8 mouse cellular contexts compared by ENCODE assay signal in the genomic region with DNA sequence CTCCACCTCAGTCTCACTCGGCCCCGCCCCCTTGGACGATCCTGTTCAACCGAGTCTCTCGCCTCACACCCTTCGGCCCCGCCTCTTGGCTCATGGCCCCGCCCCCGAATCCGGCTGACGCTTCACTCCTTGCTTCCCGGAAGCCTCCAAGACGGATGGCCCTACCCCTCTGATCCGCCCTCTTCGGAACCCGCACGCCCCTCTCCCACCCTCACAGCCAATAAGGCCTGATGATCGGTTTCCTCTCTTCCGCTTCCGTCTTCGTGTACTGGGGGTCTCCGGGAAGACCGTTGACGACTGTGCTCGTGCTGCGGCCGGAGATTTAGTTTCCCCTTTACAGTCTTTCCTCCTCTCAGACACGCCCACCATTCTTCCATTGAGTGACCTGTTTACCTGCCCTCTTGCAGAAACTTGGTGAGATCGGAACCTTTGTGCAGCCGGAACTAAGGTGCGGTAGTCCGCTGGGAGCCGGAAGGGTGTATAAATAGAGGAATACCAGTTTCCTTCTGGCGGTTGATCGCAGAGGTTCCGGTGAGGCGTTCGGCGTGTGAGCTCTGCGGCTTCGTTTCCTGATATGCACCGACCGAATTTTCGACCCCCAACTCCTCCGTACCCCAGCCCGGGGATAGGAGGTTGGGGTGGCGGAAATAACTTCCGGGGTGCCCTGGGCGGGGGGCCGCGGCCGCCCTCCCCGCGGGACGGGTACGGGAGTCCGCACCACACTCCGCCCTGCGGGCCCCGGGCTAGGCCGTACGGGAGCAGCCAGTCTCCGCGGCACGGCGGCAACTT. TPM values are rescaled to one million over a fixed set of nuclear protein-coding genes. Genes with fewer than 3 reads are reported as not detected.
A peak's percentile ranks its signal among the peaks of the same experiment; 100 is the strongest.
DNase-seq lines count a peak whose midpoint lies in the region; ATAC-seq and TF ChIP-seq lines count a peak whose summit lies in the region.

TSS of gene Mplkip (plus strand) at position 282 of the 789 bp plus-strand sequence.
TSS of gene Sugct (minus strand) at position 643 of the 789 bp plus-strand sequence.

- H3K36me3 ChIP-seq in C2C12 (ENCODE audit: control insufficient read depth, insufficient read depth) (peaks cover 12% of the 10 kb centered on the region), myocyte (ENCODE audit: control insufficient read depth, insufficient read depth) (no peaks in the 10 kb centered on the region)
- H3K36me3 ChIP-seq in erythroblast, embryonic 14.5 days (ENCODE audit: control insufficient read depth) = peaks cover 7% of the 10 kb centered on the region
- H3K36me3 ChIP-seq in heart, embryonic 11.5 days (ENCODE audit: control insufficient read depth, insufficient read depth, low read length) = no peaks in the 10 kb centered on the region
- no peaks in the 10 kb centered on the region for H3K36me3 ChIP-seq in kidney, embryonic 16.5 days (ENCODE audit: insufficient read depth, low read length)
- no peaks in the 10 kb centered on the region for H3K36me3 ChIP-seq in liver, adult 2 months (ENCODE audit: control insufficient read depth, insufficient read depth, low read length)
- H3K36me3 ChIP-seq in splenic B cell, adult 2 months (ENCODE audit: control insufficient read depth, insufficient read depth, low read length, poor library complexity, severe bottlenecking) = no peaks in the 10 kb centered on the region

- H3K4me2 ChIP-seq in heart, embryonic 11.5 days = peak within 1 kb of the TSS; percentile 75
- H3K4me2 ChIP-seq in kidney, embryonic 16.5 days (replicated peaks; ENCODE audit: low read depth, low read length) = peak within 1 kb of the TSS; percentile 80
- peak within 1 kb of the TSS; percentile 84 for H3K4me2 ChIP-seq in myocyte (ENCODE audit: low read depth)

- peak; percentile 100 for DNase-seq in brain, embryonic 14.5 days (ENCODE audit: low read depth)
- DNase-seq in liver, adult 2 months (ENCODE audit: extremely low read depth, low read depth, low spot score) = peak; percentile 97
- peak; percentile 100 for DNase-seq in splenic B cell, adult 2 months (ENCODE audit: low read depth, low spot score)

- H3K9ac ChIP-seq in heart, embryonic 11.5 days (ENCODE audit: low read depth, low read length) = peak within 1 kb of the TSS; percentile 96
- peak within 1 kb of the TSS; percentile 92 for H3K9ac ChIP-seq in kidney, embryonic 16.5 days (replicated peaks; ENCODE audit: low read length)
- peak within 1 kb of the TSS; percentile 92 for H3K9ac ChIP-seq in liver, adult 2 months (ENCODE audit: low read depth, low read length)

- peak within 1 kb of the TSS; percentile 89 for H3ac ChIP-seq in C2C12 (ENCODE audit: control insufficient read depth, insufficient read length, low read depth)
- peak within 1 kb of the TSS; percentile 58 for H3ac ChIP-seq in myocyte (ENCODE audit: control insufficient read depth, insufficient read length)

- H3K27ac ChIP-seq in heart, embryonic 11.5 days (ENCODE audit: low read depth, low read length) = peak within 1 kb of the TSS; percentile 96
- peak within 1 kb of the TSS; percentile 98 for H3K27ac ChIP-seq in kidney, embryonic 16.5 days (ENCODE audit: low read length)
- H3K27ac ChIP-seq in liver, adult 2 months (replicated peaks; ENCODE audit: insufficient read depth, low read depth, low read length) = peak within 1 kb of the TSS; percentile 99

- H3K79me2 ChIP-seq in C2C12 (ENCODE audit: control insufficient read depth, insufficient read depth) = peaks cover 50% of the 10 kb centered on the region
- peaks cover 6% of the 10 kb centered on the region; the same call in 1 of the 2 replicates for H3K79me2 ChIP-seq in liver, adult 2 months (ENCODE audit: control insufficient read depth, insufficient read depth, low read length)
- H3K79me2 ChIP-seq in myocyte (ENCODE audit: control insufficient read depth, insufficient read depth) = peaks cover 44% of the 10 kb centered on the region

- peaks cover 39% of the 10 kb centered on the region for H3K79me3 ChIP-seq in C2C12 (ENCODE audit: low read depth)

- ATAC-seq in heart, embryonic 11.5 days (replicated peaks; ENCODE audit: insufficient number of reproducible peaks, low FRiP score, low TSS enrichment) = peak; percentile 99
- ATAC-seq in kidney, embryonic 16.5 days (ENCODE audit: low FRiP score, low TSS enrichment) = peak; percentile 99

- whole genome bisulfite sequencing in heart, embryonic 11.5 days (ENCODE audit: insufficient replicate concordance) = under 1% methylated on average over 65 of the region's 66 CpGs
- under 1% methylated on average over 65 of the region's 66 CpGs for WGBS in kidney, embryonic 16.5 days
- 1% methylated on average over 66 of the region's 66 CpGs for WGBS in liver, adult 2 months

- H3K4me1 ChIP-seq in erythroblast, embryonic 14.5 days (ENCODE audit: control insufficient read depth) = peaks cover 24% of the 10 kb centered on the region
- no peaks in the 10 kb centered on the region for H3K4me1 ChIP-seq in heart, embryonic 11.5 days (ENCODE audit: control insufficient read depth, insufficient read depth, low read length)
- peaks cover 15% of the 10 kb centered on the region; the same call in 1 of the 2 replicates for H3K4me1 ChIP-seq in kidney, embryonic 16.5 days (ENCODE audit: insufficient read depth, low read length)
- peaks cover 12% of the 10 kb centered on the region for H3K4me1 ChIP-seq in liver, adult 2 months (ENCODE audit: control insufficient read depth, insufficient read depth, low read length)

- TF ChIP-seq POLR2A in brain, embryonic 14.5 days (IDR thresholded peaks at IDR 0.05; ENCODE audit: borderline replicate concordance, extremely low read depth, insufficient read depth, insufficient read length, poor library complexity, severe bottlenecking) = peak; percentile 65; the same call in 1 of the 2 replicates
- TF ChIP-seq POLR2A in liver, adult 2 months (IDR thresholded peaks at IDR 0.05; ENCODE audit: extremely low read depth, insufficient read depth, low read length) = peak; percentile 82
- peak; percentile 61 for TF ChIP-seq POLR2A in myocyte (IDR thresholded peaks at IDR 0.05; ENCODE audit: insufficient read length, low read depth)

- H3K27me3 ChIP-seq in C2C12 (ENCODE audit: control insufficient read depth, insufficient read depth, insufficient read length) (no peaks in the 10 kb centered on the region), myocyte (ENCODE audit: control insufficient read depth, insufficient read depth, insufficient read length) (no peaks in the 10 kb centered on the region)
- no peaks in the 10 kb centered on the region for H3K27me3 ChIP-seq in erythroblast, embryonic 14.5 days (ENCODE audit: control insufficient read depth)
- H3K27me3 ChIP-seq in heart, embryonic 11.5 days (ENCODE audit: control insufficient read depth, insufficient read depth, low read length) = no peaks in the 10 kb centered on the region
- no peaks in the 10 kb centered on the region for H3K27me3 ChIP-seq in kidney, embryonic 16.5 days (ENCODE audit: insufficient read depth, low read length)
- H3K27me3 ChIP-seq in liver, adult 2 months (ENCODE audit: control insufficient read depth, insufficient read depth, low read length) = no peaks in the 10 kb centered on the region
- no peaks in the 10 kb centered on the region for H3K27me3 ChIP-seq in splenic B cell, adult 2 months (ENCODE audit: control insufficient read depth, insufficient read depth, low read length, poor library complexity, severe bottlenecking)

- TF ChIP-seq CTCF in C2C12 (IDR thresholded peaks at IDR 0.05; ENCODE audit: control insufficient read depth, insufficient read depth, insufficient read length) = no peak
- TF ChIP-seq CTCF in brain, embryonic 14.5 days (IDR thresholded peaks at IDR 0.05; ENCODE audit: borderline replicate concordance, extremely low read depth, insufficient read depth, insufficient read length) = no peak
- TF ChIP-seq CTCF in liver, adult 2 months (IDR thresholded peaks at IDR 0.05; ENCODE audit: low read depth, low read length) = no peak

- H3K4me3 ChIP-seq in C2C12 (ENCODE audit: insufficient read depth, poor library complexity, severe bottlenecking) = peak within 1 kb of the TSS; percentile 69
- H3K4me3 ChIP-seq in erythroblast, embryonic 14.5 days (replicated peaks) = peak within 1 kb of the TSS; percentile 93
- H3K4me3 ChIP-seq in heart, embryonic 11.5 days (ENCODE audit: low read depth, low read length) = peak within 1 kb of the TSS; percentile 83
- peak within 1 kb of the TSS; percentile 87 for H3K4me3 ChIP-seq in kidney, embryonic 16.5 days (ENCODE audit: low read length)
- peak within 1 kb of the TSS; percentile 91 for H3K4me3 ChIP-seq in liver, adult 2 months (ENCODE audit: insufficient read depth, low read depth, low read length)
- peak within 1 kb of the TSS; percentile 76 for H3K4me3 ChIP-seq in myocyte

- H3K9me3 ChIP-seq in erythroblast, embryonic 14.5 days (ENCODE audit: control insufficient read depth, low read length) = no peaks in the 10 kb centered on the region
- no peaks in the 10 kb centered on the region for H3K9me3 ChIP-seq in heart, embryonic 11.5 days (replicated peaks; ENCODE audit: control insufficient read depth, low read length)
- H3K9me3 ChIP-seq in kidney, embryonic 16.5 days (ENCODE audit: low read length) = no peaks in the 10 kb centered on the region

TF ChIP-seq in C2C12, 6 proteins besides CTCF, POLR2A, EP300 and RAD21 (continues in another document):
- TF ChIP-seq MYOG (IDR thresholded peaks at IDR 0.05; ENCODE audit: control insufficient read depth, extremely low read depth, insufficient read length) (no peak), FOSL1 (IDR thresholded peaks at IDR 0.05; ENCODE audit: insufficient read depth, low read length, poor library complexity, severe bottlenecking) (no peak)

TF ChIP-seq in myocyte, 11 proteins besides CTCF, POLR2A, EP300 and RAD21 (continues in another document):
- TF ChIP-seq USF1 (IDR thresholded peaks at IDR 0.05; ENCODE audit: low read depth) (peak; percentile 6), MYOG (IDR thresholded peaks at IDR 0.05; ENCODE audit: control insufficient read depth in 1 of 3, insufficient read depth in 1 of 3, insufficient read length in 2 of 3, low read depth in 2 of 3) (no peak)

RNA-seq across cellular contexts. Expression of gene Mplkip, which starts in this region (rescaled TPM):
- 12.2 TPM for polyA plus RNA-seq in C2C12 (2012; fragmentation: generic; extraction: Trizol)
- 16.7 and 18.2 TPM in 2 replicates for polyA plus RNA-seq in brain, embryonic 14.5 days (2012; rRNA removed)
- 1.4 and 2.0 TPM in 2 replicates for polyA plus RNA-seq in erythroblast, embryonic 14.5 days (2012)
- 32.1 and 32.4 TPM in 2 replicates for polyA plus RNA-seq in heart, embryonic 11.5 days (2014; fragmentation: Nextera tagmentation; extraction: Ambion mirVana)
- polyA plus RNA-seq in kidney, embryonic 16.5 days (2015; fragmentation: Nextera tagmentation; extraction: Ambion mirVana) = 39.5 and 48.4 TPM in 2 replicates
- total RNA-seq in liver, adult 2 months (2014; rRNA removed) = 8.4 and 10.5 TPM in 2 replicates
- 4.8 and 6.0 TPM in 2 replicates for polyA plus RNA-seq in liver, adult 2 months (2012; rRNA removed)
- polyA plus RNA-seq in myocyte (2012; fragmentation: generic; extraction: Trizol) = 10.3 TPM

RNA-seq across cellular contexts. Expression of gene Sugct, which starts in this region (rescaled TPM):
- polyA plus RNA-seq in C2C12 (2012; fragmentation: generic; extraction: Trizol) (0.42 TPM), myocyte (2012; fragmentation: generic; extraction: Trizol) (1.0 TPM)
- polyA plus RNA-seq in brain, embryonic 14.5 days (2012; rRNA removed) = 1.2 and 1.7 TPM in 2 replicates
- not detected in 2 replicates for polyA plus RNA-seq in erythroblast, embryonic 14.5 days (2012)
- polyA plus RNA-seq in heart, embryonic 11.5 days (2014; fragmentation: Nextera tagmentation; extraction: Ambion mirVana) = 3.6 and 4.0 TPM in 2 replicates
- polyA plus RNA-seq in kidney, embryonic 16.5 days (2015; fragmentation: Nextera tagmentation; extraction: Ambion mirVana) = 16.0 and 17.5 TPM in 2 replicates
- total RNA-seq in liver, adult 2 months (2014; rRNA removed) = 22.8 and 25.4 TPM in 2 replicates
- polyA plus RNA-seq in liver, adult 2 months (2012; rRNA removed) = 10.9 and 12.7 TPM in 2 replicates

Comparison
In these comparisons a context has a peak if more than half of its experiments do, and no peak if none do; other contexts are left out.
1. Peak in every context shown above with its lines: DNase-seq, ATAC-seq, H3K4me3 ChIP-seq and H3K27ac ChIP-seq.